Mouse (Mus musculus) liver, adult 2 months (tissue): Measurements from ENCODE around the gene Rbm8a2. TPM values are rescaled to one million over a fixed set of nuclear protein-coding genes. Genes with fewer than 3 reads are reported as not detected.

ENCODE experiments used
- DNase-seq: peaks from one replicate; pipeline ENCODE4 v3.0.0-alpha.2; 2011; ENCODE audit warnings: low read depth, low spot score; ENCODE audit errors: extremely low read depth
- H3K27ac ChIP-seq: fragments of 200-500 bp; replicated peaks from 2 replicates; pipeline ENCODE4 v1.5.1; 2012; ENCODE audit warnings: low read depth, mild to moderate bottlenecking, control low read depth, inconsistent platforms, low read length; ENCODE audit not compliant: insufficient read depth
- H3K27me3 ChIP-seq: fragments of 200-500 bp; 2 replicates; pipeline ENCODE4 v1.6.1; 2012; ENCODE audit warnings: mild to moderate bottlenecking, moderate library complexity, low read length, inconsistent platforms; ENCODE audit not compliant: control insufficient read depth, insufficient read depth
- H3K36me3 ChIP-seq: fragments of 200-500 bp; 2 replicates; pipeline ENCODE4 v1.6.1; 2012; ENCODE audit warnings: low read length, inconsistent platforms; ENCODE audit not compliant: control insufficient read depth, insufficient read depth
- H3K4me1 ChIP-seq: fragments of 200-500 bp; 2 replicates; pipeline ENCODE4 v1.6.1; 2011; ENCODE audit warnings: low read length; ENCODE audit not compliant: control insufficient read depth, insufficient read depth
- H3K4me3 ChIP-seq: fragments of 200-500 bp; 2 replicates; pipeline ENCODE4 v1.5.1; 2011; ENCODE audit warnings: low read depth, mild to moderate bottlenecking, control low read depth, low read length, moderate library complexity; ENCODE audit not compliant: insufficient read depth
- H3K79me2 ChIP-seq: fragments of 200-500 bp; 2 replicates; pipeline ENCODE4 v1.6.1; 2012; ENCODE audit warnings: inconsistent platforms, mild to moderate bottlenecking, low read length, moderate library complexity; ENCODE audit not compliant: control insufficient read depth, insufficient read depth
- H3K9ac ChIP-seq: fragments of 200-500 bp; 2 replicates; pipeline ENCODE4 v1.6.1; 2012; ENCODE audit warnings: low read depth, mild to moderate bottlenecking, control low read depth, inconsistent platforms, low read length
- CTCF ChIP-seq: fragments of 200-500 bp; IDR thresholded peaks from 2 replicates; pipeline ENCODE4 v1.5.1; 2011; ENCODE audit warnings: low read depth, low read length, control low read depth
- POLR2A ChIP-seq: fragments of 200-500 bp; IDR thresholded peaks from 2 replicates; pipeline ENCODE4 v1.6.1; 2011; ENCODE audit warnings: low read length, control low read depth; ENCODE audit not compliant: insufficient read depth; ENCODE audit errors: extremely low read depth
- WGBS: fragments of 180-500 bp; shearing (Covaris S2); methylation state at CpG from one replicate; pipeline ENCODE4 v1.1.7; 2018; 5-methylcytosine and 5-hydroxymethylcytosine counted together
- polyA plus RNA-seq: library from polyadenylated mRNA; depleted of rRNA; stranded (reverse); fragments of >200 nt; gene quantifications from 2 replicates; pipeline ENCODE4 v1.2.3, GENCODE M21; 2012
- total RNA-seq: library from RNA; depleted of rRNA; stranded (reverse); fragments of >200 nt; gene quantifications from 2 replicates; pipeline ENCODE4 v1.2.3, GENCODE M21; 2014

Gene Rbm8a2
- total and polyA plus RNA-seq, 2 experiments: not detected

DNA sequence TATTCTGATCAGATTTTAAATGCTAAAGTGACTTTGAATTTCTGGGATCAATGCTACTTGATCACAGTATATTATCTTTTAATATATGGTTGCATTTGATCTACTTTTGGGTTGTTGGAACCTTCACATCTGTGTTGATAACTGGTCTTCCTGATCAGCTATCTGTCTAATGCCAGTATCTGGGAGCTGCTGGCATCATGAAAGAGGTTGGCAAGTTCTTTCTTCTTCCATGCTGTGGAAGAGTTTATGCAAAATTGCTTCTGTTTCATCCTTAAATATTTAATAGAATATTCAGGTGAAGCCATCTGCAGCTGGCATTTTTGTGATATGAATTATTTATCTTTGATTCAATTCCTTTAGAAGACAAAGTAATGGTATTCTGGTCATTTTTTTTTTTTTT is 32.6 kb upstream of the Rbm8a2 start:
- TF ChIP-seq CTCF: no peak
- TF ChIP-seq POLR2A: no peak
- no peaks in the 10 kb centered on the region for H3K79me2 ChIP-seq
- no peak overlapping the region for H3K27ac ChIP-seq
- DNase-seq: no peak
- no peaks in the 10 kb centered on the region for H3K27me3 ChIP-seq
- no peak overlapping the region for H3K4me3 ChIP-seq
- H3K4me1 ChIP-seq: no peaks in the 10 kb centered on the region
- no peaks in the 10 kb centered on the region for H3K36me3 ChIP-seq
- H3K9ac ChIP-seq: no peak overlapping the region

DNA sequence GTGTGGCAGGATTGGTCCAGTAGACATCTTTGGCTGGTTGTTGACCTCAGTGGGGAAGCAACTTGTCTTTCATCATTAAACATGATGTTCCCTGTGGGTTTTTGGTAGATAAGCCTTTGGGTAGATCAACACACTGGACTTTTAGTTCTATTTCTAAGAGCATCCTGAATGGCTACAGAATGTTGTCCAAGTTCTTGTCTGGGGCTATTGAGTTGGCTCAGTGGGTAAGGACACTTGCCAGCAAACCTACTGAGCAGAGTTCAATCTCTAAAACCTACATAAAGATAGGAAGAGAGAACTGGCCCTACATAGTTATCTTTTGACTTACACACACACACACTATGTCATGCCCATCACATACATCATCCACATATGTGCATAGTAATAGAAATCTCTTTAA is 32.2 kb upstream of the Rbm8a2 start:
- H3K27ac ChIP-seq: no peak overlapping the region
- H3K36me3 ChIP-seq: no peaks in the 10 kb centered on the region
- no peak for DNase-seq
- no peaks in the 10 kb centered on the region for H3K27me3 ChIP-seq
- H3K4me1 ChIP-seq: no peaks in the 10 kb centered on the region
- H3K79me2 ChIP-seq: no peaks in the 10 kb centered on the region
- no peak overlapping the region for H3K4me3 ChIP-seq
- no peak overlapping the region for H3K9ac ChIP-seq
- TF ChIP-seq CTCF (no peak), POLR2A (no peak)

DNA sequence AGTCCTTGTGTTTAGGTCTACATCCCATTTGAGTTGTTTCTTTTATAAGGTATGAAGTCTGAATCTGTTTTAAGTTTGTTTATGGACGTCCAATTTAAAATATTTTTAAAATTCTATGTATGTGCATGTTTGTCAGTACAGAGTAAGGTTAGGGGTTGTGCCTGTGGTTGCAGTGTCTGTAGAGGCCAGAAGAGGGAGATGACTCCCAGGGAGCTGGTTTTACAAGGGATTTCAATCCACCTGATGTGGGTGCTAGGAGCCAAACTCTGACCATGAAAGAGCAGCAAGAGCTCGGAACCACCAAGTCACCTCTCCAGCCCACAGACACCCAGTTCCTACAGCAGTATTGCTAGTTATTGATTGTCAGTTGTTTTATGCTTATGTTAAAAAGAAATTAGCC is 29.5 kb upstream of the Rbm8a2 start:
- H3K9ac ChIP-seq: no peak overlapping the region
- TF ChIP-seq CTCF (no peak), POLR2A (no peak)
- H3K27ac ChIP-seq: no peak overlapping the region
- no peaks in the 10 kb centered on the region for H3K27me3 ChIP-seq
- WGBS: 67% methylated on average over 2 of the region's 2 CpGs
- H3K36me3 ChIP-seq: no peaks in the 10 kb centered on the region
- H3K4me3 ChIP-seq: no peak overlapping the region
- no peaks in the 10 kb centered on the region for H3K4me1 ChIP-seq
- H3K79me2 ChIP-seq: no peaks in the 10 kb centered on the region
- DNase-seq: no peak

DNA sequence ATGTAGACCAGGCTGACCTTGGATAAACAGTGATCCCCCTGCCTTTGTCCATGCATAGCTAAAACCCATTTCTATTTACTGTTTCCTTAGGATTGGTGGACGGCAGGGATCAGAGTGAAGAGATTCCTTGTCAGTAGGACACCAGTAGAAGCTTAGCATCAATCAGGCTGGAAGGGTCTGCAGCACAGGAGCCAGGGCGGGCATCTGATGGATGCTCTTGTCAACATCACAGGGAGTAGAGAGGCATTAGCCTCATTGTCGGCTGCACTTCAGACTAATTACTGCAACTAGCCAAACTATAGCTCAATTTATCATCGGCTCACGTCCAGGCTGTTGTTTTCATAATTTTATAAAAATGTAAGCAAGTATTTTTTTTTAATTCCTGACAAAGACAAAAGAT is 21.7 kb upstream of the Rbm8a2 start:
- Histone ChIP-seq H3K27ac (no peak overlapping the region), H3K27me3 (no peaks in the 10 kb centered on the region), H3K36me3 (no peaks in the 10 kb centered on the region), H3K79me2 (no peaks in the 10 kb centered on the region), H3K4me3 (no peak overlapping the region), H3K4me1 (no peaks in the 10 kb centered on the region), H3K9ac (no peak overlapping the region)
- 69% methylated on average over 5 of the region's 5 CpGs for WGBS
- no peak for DNase-seq
- TF ChIP-seq POLR2A: no peak
- TF ChIP-seq CTCF: no peak

DNA sequence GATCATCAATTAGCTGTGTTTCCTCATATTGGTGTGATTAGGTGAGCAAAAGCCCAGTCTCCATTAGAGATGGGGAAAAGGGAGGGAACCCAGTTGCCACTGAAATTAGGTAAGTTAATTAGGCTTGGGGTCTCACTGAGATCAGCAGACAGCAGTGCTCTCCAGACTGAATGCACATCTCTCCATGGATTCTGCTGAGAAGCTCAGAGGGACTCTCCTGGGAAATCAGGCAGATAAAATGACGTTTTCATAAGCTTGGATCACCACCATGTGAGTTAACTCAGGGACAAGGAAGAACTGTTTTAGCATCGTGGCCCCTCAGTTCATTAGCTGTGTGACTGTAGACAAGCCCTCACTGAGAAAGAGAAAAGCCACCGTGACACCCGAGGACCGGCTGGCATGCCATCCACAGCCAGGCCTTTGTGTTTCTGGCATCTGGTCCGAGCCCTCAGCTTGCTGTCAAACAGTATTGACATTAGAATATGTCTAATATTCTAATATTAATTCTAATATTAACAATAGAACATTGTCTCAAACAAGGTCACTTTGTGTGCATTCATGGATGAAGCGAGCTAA is 18.2 kb upstream of the Rbm8a2 start:
- no peak for DNase-seq
- H3K4me3 ChIP-seq: no peak overlapping the region
- no peaks in the 10 kb centered on the region for H3K79me2 ChIP-seq
- TF ChIP-seq CTCF (no peak), POLR2A (no peak)
- no peak overlapping the region for H3K9ac ChIP-seq
- H3K27ac ChIP-seq: no peak overlapping the region
- H3K27me3 ChIP-seq: no peaks in the 10 kb centered on the region
- 76% methylated on average over 7 of the region's 7 CpGs for WGBS
- H3K36me3 ChIP-seq: no peaks in the 10 kb centered on the region
- no peaks in the 10 kb centered on the region for H3K4me1 ChIP-seq

DNA sequence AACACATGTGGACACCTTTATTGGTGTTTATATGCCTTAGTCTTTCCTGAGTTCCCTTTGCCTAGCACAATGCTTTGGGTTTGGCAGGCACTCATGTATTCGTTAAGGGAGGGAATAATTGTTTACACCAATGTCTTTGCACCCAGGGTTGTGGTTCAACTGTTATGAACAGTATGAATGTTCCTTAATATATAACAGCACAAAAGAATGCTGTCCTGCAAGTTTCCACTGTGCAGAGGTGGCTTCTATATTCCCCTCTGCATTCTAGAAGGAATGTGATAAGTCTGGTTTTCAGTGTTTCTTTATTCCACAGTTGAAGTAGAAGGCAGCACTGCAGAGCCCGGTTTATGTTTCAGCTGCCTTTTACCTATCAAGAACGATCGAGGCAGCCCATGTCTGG is 10.0 kb upstream of the Rbm8a2 start:
- Histone ChIP-seq H3K79me2 (no peaks in the 10 kb centered on the region), H3K4me1 (no peaks in the 10 kb centered on the region), H3K9ac (no peak overlapping the region), H3K27ac (no peak overlapping the region), H3K4me3 (no peak overlapping the region), H3K36me3 (no peaks in the 10 kb centered on the region), H3K27me3 (no peaks in the 10 kb centered on the region)
- no peak for TF ChIP-seq CTCF
- no peak for TF ChIP-seq POLR2A
- 84% methylated on average over 4 of the region's 4 CpGs for WGBS
- DNase-seq: no peak
